Mouse (Mus musculus) cerebellum, adult 2 months (tissue): ENCODE data around the gene Rnaseh1.

ENCODE experiments used
- CTCF ChIP-seq: fragments of 200-500 bp; IDR thresholded peaks from 2 replicates; pipeline ENCODE4 v1.5.1; 2011; ENCODE audit warnings: low read depth, mild to moderate bottlenecking, control low read depth, low read length, moderate library complexity, borderline replicate concordance; ENCODE audit not compliant: insufficient read depth
- POLR2A ChIP-seq: fragments of 200-500 bp; IDR thresholded peaks from 2 replicates; pipeline ENCODE4 v1.6.1; 2011; ENCODE audit warnings: low read length, control low read depth, borderline replicate concordance; ENCODE audit not compliant: insufficient read depth

GRCm38 (mm10) chr12:28685771-28686170, 36.4 kb downstream of the Rnaseh1 start:
- TF ChIP-seq CTCF (no peak), POLR2A (no peak)
